Mouse (Mus musculus): ENCODE measurements around the gene Iqcf3. TPM values are rescaled to one million over a fixed set of nuclear protein-coding genes. Genes with fewer than 3 reads are reported as not detected.
A peak's percentile ranks its signal among the peaks of the same experiment; 100 is the strongest.

Gene Iqcf3
- polyA plus RNA-seq, 1 experiment, result not detected

- Histone ChIP-seq H3K4me3 (replicated peaks) (no peak overlapping the region), H3K4me1 (ENCODE audit: control insufficient read depth) (peaks cover 13% of the 10 kb centered on the region)
These were observed 91.7 kb downstream of the Iqcf3 start for GRCm38 (mm10) chr9:106469776-106470175.

DNA sequence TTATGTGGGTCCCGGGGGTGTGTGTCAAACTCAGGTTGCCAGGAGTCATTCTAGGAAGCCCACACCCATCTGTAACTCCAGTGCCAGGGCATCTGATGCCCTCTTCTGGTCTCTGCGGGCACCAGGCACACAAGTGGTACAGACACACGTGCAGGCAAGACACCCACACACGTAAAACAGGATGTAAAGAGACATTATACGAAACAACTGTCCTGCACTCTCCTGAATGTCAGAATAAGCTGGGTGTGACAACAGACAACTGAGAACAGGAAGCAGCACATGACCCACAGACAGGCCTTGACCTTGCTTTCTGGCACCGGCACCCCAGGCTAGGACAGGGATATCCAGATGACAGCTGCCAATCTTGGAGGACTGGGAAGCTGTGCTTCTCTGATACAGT lies 92.1 kb downstream of the Iqcf3 start:
- peaks cover 21% of the 10 kb centered on the region for H3K27me3 ChIP-seq (ENCODE audit: control insufficient read depth)
- no peak for TF ChIP-seq TAL1 (IDR thresholded peaks at IDR 0.05; ENCODE audit: low read length)
- H3K36me3 ChIP-seq (ENCODE audit: control insufficient read depth), result no peaks in the 10 kb centered on the region
- no peaks in the 10 kb centered on the region; the same call in 1 of the 2 replicates for H3K9me3 ChIP-seq (ENCODE audit: control insufficient read depth, low read length)
- no peak overlapping the region for H3K4me3 ChIP-seq (replicated peaks)
- peaks cover 10% of the 10 kb centered on the region for H3K4me1 ChIP-seq (ENCODE audit: control insufficient read depth)

More at GRCm38 (mm10) chr9:106469776-106470175, 91.7 kb downstream of the Iqcf3 start:
- H3K9me3 ChIP-seq (ENCODE audit: control insufficient read depth, low read length), result no peaks in the 10 kb centered on the region; the same call in 1 of the 2 replicates
- TF ChIP-seq GATA1 (IDR thresholded peaks at IDR 0.05; ENCODE audit: low read length) (no peak), TAL1 (IDR thresholded peaks at IDR 0.05; ENCODE audit: low read length) (no peak)
- no peaks in the 10 kb centered on the region for H3K36me3 ChIP-seq (ENCODE audit: control insufficient read depth)
- peaks cover 16% of the 10 kb centered on the region for H3K27me3 ChIP-seq (ENCODE audit: control insufficient read depth)

GRCm38 (mm10) chr9:106467746-106468145 lies 93.7 kb downstream of the Iqcf3 start:
- Histone ChIP-seq H3K9me3 (ENCODE audit: control insufficient read depth, low read length) (no peaks in the 10 kb centered on the region; the same call in 1 of the 2 replicates), H3K27me3 (ENCODE audit: control insufficient read depth) (peaks cover 33% of the 10 kb centered on the region), H3K4me3 (replicated peaks) (no peak overlapping the region), H3K36me3 (ENCODE audit: control insufficient read depth) (no peaks in the 10 kb centered on the region; the same call in 1 of the 2 replicates), H3K4me1 (ENCODE audit: control insufficient read depth) (peaks cover 5% of the 10 kb centered on the region)
- TF ChIP-seq TAL1 (IDR thresholded peaks at IDR 0.05; ENCODE audit: low read length) (no peak), GATA1 (IDR thresholded peaks at IDR 0.05; ENCODE audit: low read length) (no peak)

- Histone ChIP-seq H3K4me1 (ENCODE audit: control insufficient read depth) (peaks cover 5% of the 10 kb centered on the region), H3K4me3 (replicated peaks) (no peak overlapping the region), H3K36me3 (ENCODE audit: control insufficient read depth) (no peaks in the 10 kb centered on the region; the same call in 1 of the 2 replicates), H3K9me3 (ENCODE audit: control insufficient read depth, low read length) (no peaks in the 10 kb centered on the region; the same call in 1 of the 2 replicates), H3K27me3 (ENCODE audit: control insufficient read depth) (peaks cover 33% of the 10 kb centered on the region)
- TF ChIP-seq GATA1 (IDR thresholded peaks at IDR 0.05; ENCODE audit: low read length) (no peak), TAL1 (IDR thresholded peaks at IDR 0.05; ENCODE audit: low read length) (no peak)
These were observed 94.7 kb downstream of the Iqcf3 start for GRCm38 (mm10) chr9:106466721-106467120.

- H3K4me3 ChIP-seq (replicated peaks), result peak within 1 kb of the TSS; percentile 27
- no peaks in the 10 kb centered on the region; the same call in 1 of the 2 replicates for H3K9me3 ChIP-seq (ENCODE audit: control insufficient read depth, low read length)
These were observed 95.7 kb downstream of the Iqcf3 start, which contains the start of gene Gpr62 for GRCm38 (mm10) chr9:106465571-106466200. Gene Gpr62 (minus strand): TSS chr9:106465938.

GRCm38 (mm10) chr9:106464751-106465541 lies 96.5 kb downstream of the Iqcf3 start:
- TF ChIP-seq GATA1 (IDR thresholded peaks at IDR 0.05; ENCODE audit: low read length) (no peak), TAL1 (IDR thresholded peaks at IDR 0.05; ENCODE audit: low read length) (no peak)
- Histone ChIP-seq H3K27me3 (ENCODE audit: control insufficient read depth) (peaks cover 33% of the 10 kb centered on the region), H3K4me3 (replicated peaks) (peak overlapping the region; percentile 27), H3K36me3 (ENCODE audit: control insufficient read depth) (no peaks in the 10 kb centered on the region; the same call in 1 of the 2 replicates), H3K9me3 (ENCODE audit: control insufficient read depth, low read length) (no peaks in the 10 kb centered on the region; the same call in 1 of the 2 replicates), H3K4me1 (ENCODE audit: control insufficient read depth) (peaks cover 5% of the 10 kb centered on the region)

More at GRCm38 (mm10) chr9:106465571-106466200, 95.7 kb downstream of the Iqcf3 start, which contains the start of gene Gpr62:
- TF ChIP-seq TAL1 (IDR thresholded peaks at IDR 0.05; ENCODE audit: low read length) (no peak), GATA1 (IDR thresholded peaks at IDR 0.05; ENCODE audit: low read length) (no peak)
- Histone ChIP-seq H3K27me3 (ENCODE audit: control insufficient read depth) (peaks cover 33% of the 10 kb centered on the region), H3K4me1 (ENCODE audit: control insufficient read depth) (peaks cover 5% of the 10 kb centered on the region), H3K36me3 (ENCODE audit: control insufficient read depth) (no peaks in the 10 kb centered on the region; the same call in 1 of the 2 replicates)

DNA sequence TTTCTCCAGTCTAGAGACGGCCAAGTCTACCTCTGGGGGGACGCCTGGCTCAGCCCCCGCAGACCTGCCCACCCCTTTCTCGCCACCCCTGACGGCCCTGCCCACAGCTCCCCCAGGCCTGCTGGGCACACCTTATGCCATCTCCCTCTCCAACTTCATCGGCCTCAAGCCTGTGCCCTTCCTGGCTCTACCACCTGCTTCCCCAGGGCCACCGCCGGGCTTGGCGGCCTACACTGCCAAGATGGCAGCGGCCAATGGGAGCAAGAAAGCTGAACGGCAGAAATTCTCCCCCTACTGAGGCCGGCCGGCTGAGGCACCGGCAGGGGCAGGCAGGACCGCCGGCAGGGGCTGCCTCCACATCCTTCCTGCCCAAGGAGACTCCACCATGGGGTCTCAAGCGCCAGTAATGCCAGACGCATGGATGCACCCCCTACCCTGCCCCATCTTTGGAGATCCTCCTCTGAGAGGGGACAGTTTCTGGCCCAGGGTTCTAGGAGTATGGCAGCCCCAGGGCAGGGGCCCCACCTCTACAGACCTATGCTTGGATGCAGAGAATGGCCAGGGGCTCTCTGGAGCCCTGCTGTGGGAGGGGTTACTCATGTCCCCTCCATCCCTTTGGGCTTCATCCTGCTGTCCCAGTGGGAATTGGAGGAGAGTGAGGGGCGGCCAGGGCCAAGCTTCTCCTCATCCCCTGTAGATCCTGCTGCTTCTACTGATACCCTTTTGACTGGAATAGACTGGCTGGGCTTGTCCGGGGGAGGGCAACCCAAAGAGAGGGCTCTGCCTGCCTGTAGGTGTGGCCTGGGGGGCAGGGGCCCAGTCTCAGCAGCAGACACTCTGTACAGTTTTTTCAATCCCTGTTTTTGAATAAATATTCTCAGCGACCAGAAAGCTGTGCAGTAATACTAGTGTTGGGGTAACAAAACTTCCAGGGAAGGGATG lies 98.0 kb downstream of the Iqcf3 start:
- no peak overlapping the region for H3K4me3 ChIP-seq (replicated peaks)
- no peaks in the 10 kb centered on the region; the same call in 1 of the 2 replicates for H3K9me3 ChIP-seq (ENCODE audit: control insufficient read depth, low read length)
- peaks cover 33% of the 10 kb centered on the region for H3K27me3 ChIP-seq (ENCODE audit: control insufficient read depth)
- no peaks in the 10 kb centered on the region; the same call in 1 of the 2 replicates for H3K36me3 ChIP-seq (ENCODE audit: control insufficient read depth)
- H3K4me1 ChIP-seq (ENCODE audit: control insufficient read depth), result peaks cover 5% of the 10 kb centered on the region
- TF ChIP-seq TAL1 (IDR thresholded peaks at IDR 0.05; ENCODE audit: low read length) (no peak), GATA1 (IDR thresholded peaks at IDR 0.05; ENCODE audit: low read length) (no peak)

GRCm38 (mm10) chr9:106462430-106462800 lies 99.0 kb downstream of the Iqcf3 start:
- no peaks in the 10 kb centered on the region; the same call in 1 of the 2 replicates for H3K9me3 ChIP-seq (ENCODE audit: control insufficient read depth, low read length)
- peaks cover 5% of the 10 kb centered on the region for H3K4me1 ChIP-seq (ENCODE audit: control insufficient read depth)
- H3K36me3 ChIP-seq (ENCODE audit: control insufficient read depth), result no peaks in the 10 kb centered on the region; the same call in 1 of the 2 replicates
- TF ChIP-seq TAL1 (IDR thresholded peaks at IDR 0.05; ENCODE audit: low read length), result no peak
- TF ChIP-seq GATA1 (IDR thresholded peaks at IDR 0.05; ENCODE audit: low read length), result no peak
- no peak overlapping the region for H3K4me3 ChIP-seq (replicated peaks)
- H3K27me3 ChIP-seq (ENCODE audit: control insufficient read depth), result peaks cover 33% of the 10 kb centered on the region
